Mouse (Mus musculus): ENCODE measurements around the gene Abca12. TPM values are rescaled to one million over a fixed set of nuclear protein-coding genes. Genes with fewer than 3 reads are reported as not detected.

Abca12 gene
- total and polyA plus RNA-seq, 3 experiments, result 0.04 to 0.16 (median 0.08) TPM

- no peaks in the 10 kb centered on the region for H3K79me2 ChIP-seq (replicated peaks; ENCODE audit: control insufficient read depth, extremely low read depth, insufficient read depth, poor library complexity, severe bottlenecking)
- dilution Hi-C loops (cut with MboI; ENCODE audit: extremely low pct_ligation_motif_present, extremely low pct_unique_long_range_greater_than_20kb, low sequenced_read_pairs) (no loop called here), in situ Hi-C loops (cut with MboI; ENCODE audit: low pct_ligation_motif_present, low pct_unique_long_range_greater_than_20kb, low sequenced_read_pairs) (loop anchor here (25.0 kb wide), 2 partner anchors 215 to 815 kb away; no protein-coding TSS in a partner anchor)
- TF ChIP-seq POLR2A (IDR thresholded peaks at IDR 0.05; ENCODE audit: low read depth, low read length) (no peak), RAD21 (IDR thresholded peaks at IDR 0.05; ENCODE audit: low read depth, low read length) (no peak), USF2 (conservative IDR thresholded peaks at IDR 0.05; ENCODE audit: low read depth, low read length) (no peak), GABPA (IDR thresholded peaks at IDR 0.05; ENCODE audit: insufficient replicate concordance, low read depth, low read length) (no peak), ZMIZ1 (IDR thresholded peaks at IDR 0.05; ENCODE audit: low read depth, low read length) (no peak), MXI1 (IDR thresholded peaks at IDR 0.05; ENCODE audit: low read depth, low read length) (no peak), IRF4 (IDR thresholded peaks at IDR 0.05; ENCODE audit: low read depth, low read length) (no peak), ETS1 (conservative IDR thresholded peaks at IDR 0.05; ENCODE audit: low read depth, low read length) (no peak), TBP (conservative IDR thresholded peaks at IDR 0.05; ENCODE audit: low read depth, low read length) (no peak), ZKSCAN1 (IDR thresholded peaks at IDR 0.05; ENCODE audit: borderline replicate concordance, low read depth, low read length) (no peak), ELF1 (IDR thresholded peaks at IDR 0.05; ENCODE audit: low read depth, low read length) (no peak), ZNF384 (IDR thresholded peaks at IDR 0.05; ENCODE audit: low read depth, low read length) (no peak), EP300 (IDR thresholded peaks at IDR 0.05; ENCODE audit: low read length) (no peak), JUN (IDR thresholded peaks at IDR 0.05; ENCODE audit: insufficient read depth, low read depth, low read length) (no peak), KAT2A (IDR thresholded peaks at IDR 0.05; ENCODE audit: insufficient replicate concordance, low read length) (no peak), USF1 (IDR thresholded peaks at IDR 0.05; ENCODE audit: low read depth, low read length) (no peak), CHD2 (IDR thresholded peaks at IDR 0.05; ENCODE audit: low read length) (no peak), MYC (IDR thresholded peaks at IDR 0.05; ENCODE audit: low read depth, low read length) (no peak)
- H3K4me2 ChIP-seq (ENCODE audit: insufficient read depth, low read depth, poor library complexity, severe bottlenecking), result no peak overlapping the region
- no peak overlapping the region for H3K27ac ChIP-seq (ENCODE audit: insufficient read depth, low read depth)
- DNase-seq (ENCODE audit: extremely low read depth), result no peak
- H3K9me3 ChIP-seq (replicated peaks; ENCODE audit: low read length), result no peaks in the 10 kb centered on the region
- no peaks in the 10 kb centered on the region for H3K4me1 ChIP-seq (ENCODE audit: control insufficient read depth in 1 of 2, insufficient read depth in 2 of 2)
- H3K4me3 ChIP-seq (replicated peaks in 1 of 3; ENCODE audit: low read depth in 2 of 3, low read length in 2 of 3, poor library complexity in 1 of 3), result no peak overlapping the region
- H3K36me3 ChIP-seq (replicated peaks in 1 of 2; ENCODE audit: control insufficient read depth in 1 of 2, insufficient read depth in 1 of 2, low read length in 1 of 2), result no peaks in the 10 kb centered on the region
- no peaks in the 10 kb centered on the region for H3K27me3 ChIP-seq (replicated peaks)
- no peak overlapping the region for H3K9ac ChIP-seq (ENCODE audit: insufficient read depth, low read depth)
These were observed 117.7 kb downstream of the Abca12 start for GRCm38 (mm10) chr1:71297021-71297420.

GRCm38 (mm10) chr1:71296585-71296984, 118.1 kb downstream of the Abca12 start:
- in situ Hi-C loops (cut with MboI; ENCODE audit: low pct_ligation_motif_present, low pct_unique_long_range_greater_than_20kb, low sequenced_read_pairs) (loop anchor here (25.0 kb wide), 2 partner anchors 216 to 816 kb away; no protein-coding TSS in a partner anchor), dilution Hi-C loops (cut with MboI; ENCODE audit: extremely low pct_ligation_motif_present, extremely low pct_unique_long_range_greater_than_20kb, low sequenced_read_pairs) (no loop called here)

More at GRCm38 (mm10) chr1:71296585-71296984, 118.1 kb downstream of the Abca12 start:
- no peaks in the 10 kb centered on the region for H3K27me3 ChIP-seq (replicated peaks)
- no peaks in the 10 kb centered on the region for H3K36me3 ChIP-seq (replicated peaks in 1 of 2; ENCODE audit: control insufficient read depth in 1 of 2, insufficient read depth in 1 of 2, low read length in 1 of 2)
- TF ChIP-seq GABPA (IDR thresholded peaks at IDR 0.05; ENCODE audit: insufficient replicate concordance, low read depth, low read length) (no peak), NRF1 (IDR thresholded peaks at IDR 0.05; ENCODE audit: low read depth, low read length) (no peak), JUND (conservative IDR thresholded peaks at IDR 0.05; ENCODE audit: low read depth, low read length) (no peak), ZKSCAN1 (IDR thresholded peaks at IDR 0.05; ENCODE audit: borderline replicate concordance, low read depth, low read length) (no peak), ETS1 (conservative IDR thresholded peaks at IDR 0.05; ENCODE audit: low read depth, low read length) (no peak), SIN3A (IDR thresholded peaks at IDR 0.05; ENCODE audit: low read length) (no peak), HCFC1 (IDR thresholded peaks at IDR 0.05; ENCODE audit: low read depth, low read length) (no peak), MYC (IDR thresholded peaks at IDR 0.05; ENCODE audit: low read depth, low read length) (no peak), RCOR1 (conservative IDR thresholded peaks at IDR 0.05; ENCODE audit: low read depth, low read length) (no peak), PAX5 (IDR thresholded peaks at IDR 0.05; ENCODE audit: low read length) (no peak), EP300 (IDR thresholded peaks at IDR 0.05; ENCODE audit: low read length) (no peak), IRF4 (IDR thresholded peaks at IDR 0.05; ENCODE audit: low read depth, low read length) (no peak), MAFK (IDR thresholded peaks at IDR 0.05; ENCODE audit: insufficient replicate concordance, low read length) (no peak), CHD2 (IDR thresholded peaks at IDR 0.05; ENCODE audit: low read length) (no peak), ZC3H11A (IDR thresholded peaks at IDR 0.05; ENCODE audit: low read depth, low read length) (no peak), SMC3 (IDR thresholded peaks at IDR 0.05; ENCODE audit: low read depth, low read length) (no peak), ELF1 (IDR thresholded peaks at IDR 0.05; ENCODE audit: low read depth, low read length) (no peak), USF2 (conservative IDR thresholded peaks at IDR 0.05; ENCODE audit: low read depth, low read length) (no peak)
- H3K27ac ChIP-seq (ENCODE audit: insufficient read depth, low read depth), result no peak overlapping the region
- no peak overlapping the region for H3K9ac ChIP-seq (ENCODE audit: insufficient read depth, low read depth)
- no peaks in the 10 kb centered on the region for H3K9me3 ChIP-seq (replicated peaks; ENCODE audit: low read length)
- no peak overlapping the region for H3K4me2 ChIP-seq (ENCODE audit: insufficient read depth, low read depth, poor library complexity, severe bottlenecking)
- H3K4me1 ChIP-seq (ENCODE audit: control insufficient read depth in 1 of 2, insufficient read depth in 2 of 2), result no peaks in the 10 kb centered on the region
- no peak for DNase-seq (ENCODE audit: extremely low read depth)
- H3K4me3 ChIP-seq (replicated peaks in 1 of 3; ENCODE audit: low read depth in 2 of 3, low read length in 2 of 3, poor library complexity in 1 of 3), result no peak overlapping the region
- H3K79me2 ChIP-seq (replicated peaks; ENCODE audit: control insufficient read depth, extremely low read depth, insufficient read depth, poor library complexity, severe bottlenecking), result no peaks in the 10 kb centered on the region

All from CH12.LX (cell line).